Mouse (Mus musculus) adrenal gland (tissue): ENCODE measurements around the gene Amotl2.

Source experiments
- intact Hi-C: fragments of 180-260 bp; cut with DNase I; formaldehyde crosslinking; loops from one replicate; pipeline ENCODE4 v1.15.1; 2025
- long read RNA-seq, 2 experiments: library from polyadenylated mRNA; unstranded; transcript quantifications; one replicate each; pipeline ENCODE4 v2.0.0; 2020; ENCODE audit warnings: borderline replicate concordance in 1 of 2; ENCODE audit not compliant: insufficient replicate concordance in 1 of 2

The Amotl2 gene
- long read RNA-seq, experiment 1, full-length matches to known transcripts = 2 of 18 reads
- long read RNA-seq, experiment 1, partial matches to known transcripts = 7 of 18 reads
- long read RNA-seq, experiment 1, other reads (novel, unspliced or antisense) = 9 of 18 reads
- long read RNA-seq, experiment 2, full-length matches to known transcripts = 9 of 54 reads
- long read RNA-seq, experiment 2, partial matches to known transcripts = 41 of 54 reads
- long read RNA-seq, experiment 2, other reads (novel, unspliced or antisense) = 4 of 54 reads

GRCm38 (mm10) chr9:102716481-102717163, at the start of gene Amotl2:
Gene Amotl2, plus strand, starts transcription at chr9:102716672.
- intact Hi-C loops = loop anchor here (1.0 kb wide), 1 partner anchor 63 kb away; no protein-coding TSS in a partner anchor

- intact Hi-C loops = no loop called here
Measured at GRCm38 (mm10) chr9:102668115-102668514, 48.4 kb upstream of the Amotl2 start.

- intact Hi-C loops = no loop called here
Measured at GRCm38 (mm10) chr9:102668906-102669305, 47.6 kb upstream of the Amotl2 start.

- intact Hi-C loops = no loop called here
Measured at GRCm38 (mm10) chr9:102673381-102673780, 43.1 kb upstream of the Amotl2 start.

GRCm38 (mm10) chr9:102675922-102676321, 40.5 kb upstream of the Amotl2 start:
- intact Hi-C loops = no loop called here

- intact Hi-C loops = no loop called here
Measured at GRCm38 (mm10) chr9:102681470-102681869, 35.0 kb upstream of the Amotl2 start.

- intact Hi-C loops = no loop called here
Measured at GRCm38 (mm10) chr9:102687943-102688342, 28.5 kb upstream of the Amotl2 start.

- intact Hi-C loops = no loop called here
Measured at GRCm38 (mm10) chr9:102689406-102689939, 27.0 kb upstream of the Amotl2 start.

GRCm38 (mm10) chr9:102689940-102690642, 26.4 kb upstream of the Amotl2 start:
- intact Hi-C loops = loop anchor here (5.0 kb wide), 1 partner anchor 38 kb away; no protein-coding TSS in a partner anchor

- intact Hi-C loops = loop anchor here (5.0 kb wide), 1 partner anchor 39 kb away; no protein-coding TSS in a partner anchor
Measured at GRCm38 (mm10) chr9:102690891-102691290, 25.6 kb upstream of the Amotl2 start.

GRCm38 (mm10) chr9:102692564-102693475, 23.7 kb upstream of the Amotl2 start:
- intact Hi-C loops = loop anchor here (5.0 kb wide), 1 partner anchor 41 kb away; no protein-coding TSS in a partner anchor

GRCm38 (mm10) chr9:102701042-102701441, 15.4 kb upstream of the Amotl2 start:
- intact Hi-C loops = no loop called here

- intact Hi-C loops = loop anchor here (5.0 kb wide), 1 partner anchor 158 kb away; no protein-coding TSS in a partner anchor
Measured at GRCm38 (mm10) chr9:102709504-102710135, 6.9 kb upstream of the Amotl2 start.

GRCm38 (mm10) chr9:102710520-102710919, 6.0 kb upstream of the Amotl2 start:
- intact Hi-C loops = loop anchor here (5.0 kb wide), 1 partner anchor 157 kb away; no protein-coding TSS in a partner anchor

- intact Hi-C loops = loop anchor here (2.0 to 5.0 kb wide), 2 partner anchors 81 to 154 kb away; no protein-coding TSS in a partner anchor
Measured at GRCm38 (mm10) chr9:102713797-102714196, 2.7 kb upstream of the Amotl2 start.

GRCm38 (mm10) chr9:102714893-102715505, 1.5 kb upstream of the Amotl2 start:
- intact Hi-C loops = loop anchor here (1.0 to 5.0 kb wide), 3 partner anchors 69 to 152 kb away; no protein-coding TSS in a partner anchor

GRCm38 (mm10) chr9:102715506-102715900, 969 bp upstream of the Amotl2 start:
- intact Hi-C loops = loop anchor here (1.0 to 2.0 kb wide), 2 partner anchors 69 to 83 kb away; no protein-coding TSS in a partner anchor

GRCm38 (mm10) chr9:102717164-102717885, 853 bp downstream of the Amotl2 start:
- intact Hi-C loops = loop anchor here (1.0 kb wide), 1 partner anchor 62 kb away; no protein-coding TSS in a partner anchor
